Mouse (Mus musculus) lung, postnatal 0 days (tissue): ENCODE results near the gene Ube2d1.

Source experiments
- CTCF ChIP-seq: IDR thresholded peaks from 2 replicates; pipeline ENCODE4 v1.5.1; 2016; ENCODE audit warnings: antibody characterized with exemption, mild to moderate bottlenecking
- EP300 ChIP-seq: IDR thresholded peaks from 2 replicates; pipeline ENCODE4 v1.6.1; 2016; ENCODE audit warnings: antibody characterized with exemption, mild to moderate bottlenecking, control low read depth

GRCm38 (mm10) chr10:71267511-71267910, 17.6 kb downstream of the Ube2d1 start:
- TF ChIP-seq CTCF (no peak), EP300 (no peak)
